Mouse (Mus musculus) bone marrow, adult 2 months (tissue): ENCODE results near the gene Dirc2. TPM values are rescaled to one million over a fixed set of nuclear protein-coding genes. Genes with fewer than 3 reads are reported as not detected.

Experiments
- H3K27ac ChIP-seq: fragments of 200-500 bp; 2 replicates; pipeline ENCODE4 v1.5.1; 2012; ENCODE audit warnings: low read depth, mild to moderate bottlenecking, control low read depth, inconsistent platforms, low read length; ENCODE audit not compliant: control insufficient read depth, poor library complexity, insufficient read depth
- H3K4me1 ChIP-seq: fragments of 200-500 bp; 2 replicates; pipeline ENCODE4 v1.6.1; 2011; ENCODE audit warnings: low read length; ENCODE audit not compliant: control insufficient read depth, insufficient read depth
- H3K4me3 ChIP-seq: fragments of 200-500 bp; replicated peaks from 2 replicates; pipeline ENCODE3; 2011; ENCODE audit warnings: mild to moderate bottlenecking, low read depth, low read length, control low read depth; ENCODE audit not compliant: control insufficient read depth
- CTCF ChIP-seq: fragments of 200-500 bp; IDR thresholded peaks from 2 replicates; pipeline ENCODE4 v1.5.1; 2011; ENCODE audit warnings: low read length, control low read depth; ENCODE audit not compliant: control insufficient read depth, insufficient read depth
- POLR2A ChIP-seq: fragments of 200-500 bp; IDR thresholded peaks from 2 replicates; pipeline ENCODE4 v1.6.1; 2011; ENCODE audit warnings: low read depth, mild to moderate bottlenecking, control low read depth, low read length, borderline replicate concordance; ENCODE audit not compliant: control insufficient read depth
- WGBS: fragments of 180-500 bp; shearing (Covaris S2); methylation state at CpG from one replicate; pipeline ENCODE4 v1.1.7; 2018; 5-methylcytosine and 5-hydroxymethylcytosine counted together
- polyA plus RNA-seq: library from polyadenylated mRNA; stranded (reverse); fragments of >200 nt; gene quantifications from 2 replicates; pipeline ENCODE4 v1.2.4, GENCODE M21; 2011; ENCODE audit warnings: low replicate concordance; ENCODE audit not compliant: missing spikeins, insufficient read depth, insufficient read length

Dirc2 gene
- polyA plus RNA-seq, 1 experiment, result 14.0 TPM

GRCm38 (mm10) chr16:35802163-35802562 lies 33.0 kb upstream of the Dirc2 start:
- no peak for TF ChIP-seq POLR2A
- no peak for TF ChIP-seq CTCF
- WGBS, result 82% methylated on average over 7 of the region's 7 CpGs
- H3K27ac ChIP-seq, result no peak overlapping the region
- no peaks in the 10 kb centered on the region; the same call in 1 of the 2 replicates for H3K4me1 ChIP-seq
- H3K4me3 ChIP-seq, result no peak overlapping the region

GRCm38 (mm10) chr16:35791962-35792521 lies 22.9 kb upstream of the Dirc2 start:
- H3K4me3 ChIP-seq, result no peak overlapping the region
- no peak overlapping the region for H3K27ac ChIP-seq
- H3K4me1 ChIP-seq, result no peaks in the 10 kb centered on the region; the same call in 1 of the 2 replicates
- WGBS, result 77% methylated on average over 6 of the region's 6 CpGs
- TF ChIP-seq POLR2A, result no peak

GRCm38 (mm10) chr16:35788330-35788729 lies 19.2 kb upstream of the Dirc2 start:
- TF ChIP-seq CTCF, result no peak
- no peak for TF ChIP-seq POLR2A
- WGBS, result 93% methylated on average over 6 of the region's 6 CpGs
- no peaks in the 10 kb centered on the region; the same call in 1 of the 2 replicates for H3K4me1 ChIP-seq
- no peak overlapping the region for H3K4me3 ChIP-seq
- H3K27ac ChIP-seq, result no peak overlapping the region

GRCm38 (mm10) chr16:35787568-35788189 lies 18.5 kb upstream of the Dirc2 start:
- H3K4me3 ChIP-seq, result no peak overlapping the region
- TF ChIP-seq CTCF (no peak), POLR2A (no peak)
- 92% methylated on average over 8 of the region's 8 CpGs for WGBS
- H3K4me1 ChIP-seq, result no peaks in the 10 kb centered on the region; the same call in 1 of the 2 replicates
- H3K27ac ChIP-seq, result no peak overlapping the region

GRCm38 (mm10) chr16:35787163-35787562 lies 18.0 kb upstream of the Dirc2 start:
- H3K27ac ChIP-seq, result no peak overlapping the region
- H3K4me1 ChIP-seq, result no peaks in the 10 kb centered on the region; the same call in 1 of the 2 replicates
- no peak for TF ChIP-seq CTCF
- no peak for TF ChIP-seq POLR2A
- 91% methylated on average over 6 of the region's 6 CpGs for WGBS
- H3K4me3 ChIP-seq, result no peak overlapping the region

GRCm38 (mm10) chr16:35784134-35784725 lies 15.1 kb upstream of the Dirc2 start:
- WGBS, result 47% methylated on average over 7 of the region's 7 CpGs
- TF ChIP-seq CTCF (no peak), POLR2A (no peak)
- Histone ChIP-seq H3K4me3 (no peak overlapping the region), H3K4me1 (no peaks in the 10 kb centered on the region; the same call in 1 of the 2 replicates), H3K27ac (no peak overlapping the region)

GRCm38 (mm10) chr16:35783207-35783573 lies 14.0 kb upstream of the Dirc2 start:
- Histone ChIP-seq H3K27ac (no peak overlapping the region), H3K4me3 (no peak overlapping the region), H3K4me1 (no peaks in the 10 kb centered on the region; the same call in 1 of the 2 replicates)
- WGBS, result 68% methylated on average over 3 of the region's 3 CpGs
- TF ChIP-seq POLR2A (no peak), CTCF (no peak)

GRCm38 (mm10) chr16:35782451-35783206 lies 13.5 kb upstream of the Dirc2 start:
- 89% methylated on average over 13 of the region's 13 CpGs for WGBS
- no peak overlapping the region for H3K4me3 ChIP-seq
- H3K27ac ChIP-seq, result no peak overlapping the region
- no peak for TF ChIP-seq POLR2A
- TF ChIP-seq CTCF, result no peak
- H3K4me1 ChIP-seq, result no peaks in the 10 kb centered on the region; the same call in 1 of the 2 replicates
